Mouse (Mus musculus): ENCODE results near the gene Psap. TPM values are rescaled to one million over a fixed set of nuclear protein-coding genes. Genes with fewer than 3 reads are reported as not detected.
A peak's percentile ranks its signal among the peaks of the same experiment; 100 is the strongest.
"Not testable (repeated sequence)": the region's sequence is repeated elsewhere in the genome, so short reads cannot be mapped to it uniquely, and the experiment has no call there.

Psap gene
- polyA plus RNA-seq (2016; fragmentation: Nextera tagmentation; extraction: Ambion mirVana) = 36.2 and 41.0 TPM in 2 replicates

- peaks cover 11% of the 10 kb centered on the region; the same call in 1 of the 2 replicates for H3K36me3 ChIP-seq
- H3K27ac ChIP-seq = peak within 1 kb of the TSS; percentile 96
- peak within 1 kb of the TSS; percentile 80 for H3K4me3 ChIP-seq
- H3K27me3 ChIP-seq (ENCODE audit: low read depth, poor library complexity, severe bottlenecking) = no peaks in the 10 kb centered on the region
- peak; percentile 94 for DNase-seq (ENCODE audit: low spot score)
- no peaks in the 10 kb centered on the region for H3K9me3 ChIP-seq (replicated peaks)
- H3K4me1 ChIP-seq = peaks cover 30% of the 10 kb centered on the region
- WGBS = 3% methylated on average over 54 of the region's 54 CpGs
Observed at GRCm38 (mm10) chr10:60277207-60278005, at the start of gene Psap. Gene Psap, plus strand, starts transcription at chr10:60277627.

DNA sequence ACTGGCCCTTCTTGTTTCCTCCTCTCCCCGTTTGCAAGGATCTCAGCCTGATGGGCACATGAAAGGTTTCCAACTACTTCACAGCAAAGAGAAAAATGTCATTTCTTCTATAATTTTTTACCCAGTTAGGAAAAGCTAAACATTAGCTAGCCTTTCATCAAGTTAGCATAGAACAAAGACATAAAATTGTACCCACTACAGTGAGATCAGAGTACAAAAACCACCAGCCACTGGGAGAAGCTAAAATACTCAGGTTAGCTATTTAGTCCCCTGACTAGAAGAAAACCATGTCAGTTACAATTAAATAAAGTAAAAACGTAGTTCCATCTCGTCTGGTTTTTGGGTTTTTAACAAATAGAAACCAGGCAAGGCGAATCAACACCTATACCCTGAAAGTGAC lies 49.8 kb upstream of the Psap start:
- DNase-seq (ENCODE audit: low spot score) = no peak
- Histone ChIP-seq H3K27ac (no peak overlapping the region), H3K27me3 (ENCODE audit: low read depth, poor library complexity, severe bottlenecking) (no peaks in the 10 kb centered on the region), H3K36me3 (no peaks in the 10 kb centered on the region), H3K4me1 (no peaks in the 10 kb centered on the region), H3K4me3 (no peak overlapping the region), H3K9me3 (replicated peaks) (no peaks in the 10 kb centered on the region)
- 71% methylated on average over 4 of the region's 4 CpGs for WGBS

DNA sequence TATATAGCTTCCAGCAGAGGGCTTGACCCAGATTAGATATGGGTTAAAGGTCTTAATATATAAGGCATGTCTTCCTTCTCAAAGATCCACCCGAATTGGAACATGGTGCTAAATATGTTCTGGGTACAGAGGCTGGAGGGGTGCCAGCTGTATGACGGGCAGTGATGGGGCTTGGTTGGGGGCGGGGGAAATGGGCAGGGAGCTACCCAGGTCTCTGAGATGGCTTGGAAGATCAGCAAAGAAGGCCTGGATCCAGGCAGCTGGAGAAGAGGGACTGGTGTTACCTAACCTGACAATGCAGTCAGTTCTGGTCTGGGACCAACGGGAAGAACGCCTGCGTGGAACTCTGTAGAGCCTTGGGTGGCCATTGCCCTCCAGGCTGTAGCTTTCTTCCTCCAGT lies 48.3 kb upstream of the Psap start:
- no peaks in the 10 kb centered on the region for H3K36me3 ChIP-seq
- DNase-seq (ENCODE audit: low spot score) = no peak
- no peaks in the 10 kb centered on the region for H3K9me3 ChIP-seq (replicated peaks)
- H3K27ac ChIP-seq = no peak overlapping the region
- no peaks in the 10 kb centered on the region for H3K4me1 ChIP-seq
- no peak overlapping the region for H3K4me3 ChIP-seq
- WGBS = 91% methylated on average over 6 of the region's 6 CpGs
- H3K27me3 ChIP-seq (ENCODE audit: low read depth, poor library complexity, severe bottlenecking) = no peaks in the 10 kb centered on the region

DNA sequence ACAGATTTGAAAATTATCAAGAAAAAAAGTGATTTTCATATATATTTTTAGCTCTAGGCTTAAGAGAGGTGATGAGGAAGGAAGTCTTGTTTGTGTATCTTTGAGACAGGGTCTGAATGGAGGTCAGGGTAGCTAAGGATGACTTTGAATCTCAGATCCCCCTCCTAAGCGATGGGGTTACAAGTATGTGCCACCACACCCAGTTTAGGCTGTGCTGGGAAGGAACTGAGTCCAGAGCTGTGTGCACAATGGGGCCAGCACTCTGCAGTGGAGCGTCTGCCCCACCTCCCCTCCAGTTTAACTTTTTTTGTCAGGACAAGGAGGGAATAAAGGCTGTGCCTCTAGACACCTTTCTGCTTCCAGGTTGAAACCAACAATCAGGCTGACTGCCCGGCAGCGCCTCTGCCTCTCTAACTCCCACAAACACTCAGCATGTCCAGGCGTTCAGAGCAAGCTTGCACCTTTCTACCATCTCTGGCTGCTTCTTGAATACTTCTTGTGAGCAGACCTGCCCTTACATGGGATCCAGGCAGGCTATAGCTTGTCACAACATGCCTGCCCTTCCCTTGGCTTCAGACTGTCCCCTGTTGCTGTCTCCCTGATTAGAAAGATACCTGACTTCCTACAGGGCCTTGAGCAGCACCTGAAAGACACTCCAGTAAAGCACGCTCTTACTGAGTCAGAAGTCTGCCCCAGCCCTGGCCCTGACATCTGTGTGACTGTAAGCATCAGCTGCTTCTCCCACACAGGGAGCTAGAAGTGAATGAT lies 46.9 kb upstream of the Psap start:
- no peak overlapping the region for H3K4me3 ChIP-seq
- no peaks in the 10 kb centered on the region for H3K27me3 ChIP-seq (ENCODE audit: low read depth, poor library complexity, severe bottlenecking)
- no peaks in the 10 kb centered on the region for H3K9me3 ChIP-seq (replicated peaks)
- WGBS = 73% methylated on average over 6 of the region's 6 CpGs
- no peaks in the 10 kb centered on the region for H3K4me1 ChIP-seq
- no peak overlapping the region for H3K27ac ChIP-seq
- H3K36me3 ChIP-seq = no peaks in the 10 kb centered on the region
- DNase-seq (ENCODE audit: low spot score) = no peak

- DNase-seq (ENCODE audit: low spot score) = no peak
- H3K27me3 ChIP-seq (ENCODE audit: low read depth, poor library complexity, severe bottlenecking) = no peaks in the 10 kb centered on the region
- WGBS = 84% methylated on average over 9 of the region's 9 CpGs
Observed at GRCm38 (mm10) chr10:60234006-60234405, 43.4 kb upstream of the Psap start.

GRCm38 (mm10) chr10:60235876-60236275 lies 41.6 kb upstream of the Psap start:
- not testable (repeated sequence) for H3K9me3 ChIP-seq (replicated peaks); H3K4me3 ChIP-seq; H3K4me1 ChIP-seq; DNase-seq (ENCODE audit: low spot score); H3K27ac ChIP-seq; H3K27me3 ChIP-seq (ENCODE audit: low read depth, poor library complexity, severe bottlenecking); H3K36me3 ChIP-seq
- WGBS = 95% methylated on average over 6 of the region's 6 CpGs

More at GRCm38 (mm10) chr10:60234006-60234405, 43.4 kb upstream of the Psap start:
- H3K27ac ChIP-seq = no peak overlapping the region
- no peaks in the 10 kb centered on the region for H3K36me3 ChIP-seq
- no peaks in the 10 kb centered on the region for H3K4me1 ChIP-seq
- no peak overlapping the region for H3K4me3 ChIP-seq
- H3K9me3 ChIP-seq (replicated peaks) = no peaks in the 10 kb centered on the region

- Histone ChIP-seq H3K27ac (no peak overlapping the region), H3K9me3 (replicated peaks) (no peaks in the 10 kb centered on the region), H3K4me1 (no peaks in the 10 kb centered on the region), H3K36me3 (no peaks in the 10 kb centered on the region), H3K27me3 (ENCODE audit: low read depth, poor library complexity, severe bottlenecking) (no peaks in the 10 kb centered on the region), H3K4me3 (no peak overlapping the region)
- peak; percentile 64 for DNase-seq (ENCODE audit: low spot score)
- WGBS = 65% methylated on average over 10 of the region's 10 CpGs
Observed at GRCm38 (mm10) chr10:60237475-60238154, 39.8 kb upstream of the Psap start.

DNA sequence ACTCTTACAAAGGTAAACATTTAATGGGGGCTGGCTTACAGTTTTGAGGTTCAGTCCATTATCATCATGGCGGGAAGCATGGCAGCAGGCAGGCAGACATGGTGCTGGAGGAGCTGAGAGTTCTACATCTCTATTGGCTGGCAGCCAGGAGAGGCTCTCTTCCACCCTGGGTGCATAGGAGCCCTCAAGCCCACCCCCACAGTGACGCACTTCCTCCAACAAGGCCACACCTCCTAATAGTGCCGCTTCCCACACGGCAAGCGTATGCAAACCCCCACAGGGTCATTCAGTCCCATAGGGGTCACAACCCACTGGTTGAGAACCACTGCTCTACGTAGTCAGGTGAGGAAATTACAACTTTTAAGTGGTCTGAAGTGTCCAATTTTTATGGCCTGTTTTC lies 37.0 kb upstream of the Psap start:
- no peaks in the 10 kb centered on the region for H3K36me3 ChIP-seq
- no peak for DNase-seq (ENCODE audit: low spot score)
- 85% methylated on average over 6 of the region's 6 CpGs for WGBS
- no peaks in the 10 kb centered on the region for H3K27me3 ChIP-seq (ENCODE audit: low read depth, poor library complexity, severe bottlenecking)
- H3K4me1 ChIP-seq = no peaks in the 10 kb centered on the region; the same call in 1 of the 2 replicates
- no peak overlapping the region for H3K27ac ChIP-seq
- no peaks in the 10 kb centered on the region for H3K9me3 ChIP-seq (replicated peaks)
- H3K4me3 ChIP-seq = no peak overlapping the region

GRCm38 (mm10) chr10:60243941-60244340 lies 33.5 kb upstream of the Psap start:
- Histone ChIP-seq H3K4me3 (no peak overlapping the region), H3K27me3 (ENCODE audit: low read depth, poor library complexity, severe bottlenecking) (no peaks in the 10 kb centered on the region), H3K27ac (no peak overlapping the region), H3K9me3 (replicated peaks) (no peaks in the 10 kb centered on the region), H3K4me1 (no peaks in the 10 kb centered on the region; the same call in 1 of the 2 replicates), H3K36me3 (no peaks in the 10 kb centered on the region)
- DNase-seq (ENCODE audit: low spot score) = no peak
- WGBS = 89% methylated on average over 5 of the region's 5 CpGs

- WGBS = 3% methylated on average over 8 of the region's 8 CpGs
- Histone ChIP-seq H3K4me3 (no peak overlapping the region), H3K9me3 (replicated peaks) (no peaks in the 10 kb centered on the region), H3K27me3 (ENCODE audit: low read depth, poor library complexity, severe bottlenecking) (no peaks in the 10 kb centered on the region), H3K27ac (no peak overlapping the region), H3K36me3 (no peaks in the 10 kb centered on the region), H3K4me1 (no peaks in the 10 kb centered on the region; the same call in 1 of the 2 replicates)
- peak; percentile 91 for DNase-seq (ENCODE audit: low spot score)
Observed at GRCm38 (mm10) chr10:60245041-60245440, 32.4 kb upstream of the Psap start.

GRCm38 (mm10) chr10:60245635-60246034 lies 31.8 kb upstream of the Psap start:
- H3K27me3 ChIP-seq (ENCODE audit: low read depth, poor library complexity, severe bottlenecking) = no peaks in the 10 kb centered on the region
- 83% methylated on average over 7 of the region's 7 CpGs for WGBS
- H3K27ac ChIP-seq = no peak overlapping the region
- no peak for DNase-seq (ENCODE audit: low spot score)
- H3K4me3 ChIP-seq = no peak overlapping the region
- no peaks in the 10 kb centered on the region for H3K9me3 ChIP-seq (replicated peaks)
- no peaks in the 10 kb centered on the region for H3K36me3 ChIP-seq
- H3K4me1 ChIP-seq = no peaks in the 10 kb centered on the region; the same call in 1 of the 2 replicates

GRCm38 (mm10) chr10:60246519-60246918 lies 30.9 kb upstream of the Psap start:
- Histone ChIP-seq H3K27me3 (ENCODE audit: low read depth, poor library complexity, severe bottlenecking) (no peaks in the 10 kb centered on the region), H3K27ac (no peak overlapping the region), H3K4me3 (no peak overlapping the region), H3K4me1 (no peaks in the 10 kb centered on the region; the same call in 1 of the 2 replicates), H3K36me3 (no peaks in the 10 kb centered on the region), H3K9me3 (replicated peaks) (no peaks in the 10 kb centered on the region)
- DNase-seq (ENCODE audit: low spot score) = peak; percentile 58
- WGBS = 30% methylated on average over 5 of the region's 5 CpGs

DNA sequence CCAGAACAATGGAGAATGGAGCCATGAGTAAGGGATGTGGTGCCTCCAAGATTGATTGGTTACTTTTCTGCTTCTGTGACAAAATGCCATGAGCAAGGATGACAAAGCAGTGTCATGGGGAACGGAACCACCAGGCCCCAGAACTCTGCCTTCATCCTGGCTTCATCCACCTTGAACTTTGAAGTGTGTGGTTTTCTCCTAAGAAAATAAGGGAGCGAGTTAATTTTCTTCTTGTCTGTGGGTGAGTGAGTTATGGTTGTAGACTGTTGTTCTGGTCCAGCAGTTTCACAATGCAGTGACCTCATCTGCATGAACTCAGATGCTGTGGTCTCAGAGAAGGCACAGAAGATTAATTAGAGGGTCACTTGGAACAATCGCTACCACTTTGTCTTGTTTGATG lies 29.1 kb upstream of the Psap start:
- H3K4me1 ChIP-seq; H3K36me3 ChIP-seq; DNase-seq (ENCODE audit: low spot score); H3K4me3 ChIP-seq; H3K27me3 ChIP-seq (ENCODE audit: low read depth, poor library complexity, severe bottlenecking); H3K9me3 ChIP-seq (replicated peaks); H3K27ac ChIP-seq: not testable (repeated sequence)
- 72% methylated on average over 3 of the region's 3 CpGs for WGBS

Measured in limb, embryonic 10.5 days (tissue).